ENCODE assay signal across 8 mouse cellular contexts in the genomic region with DNA sequence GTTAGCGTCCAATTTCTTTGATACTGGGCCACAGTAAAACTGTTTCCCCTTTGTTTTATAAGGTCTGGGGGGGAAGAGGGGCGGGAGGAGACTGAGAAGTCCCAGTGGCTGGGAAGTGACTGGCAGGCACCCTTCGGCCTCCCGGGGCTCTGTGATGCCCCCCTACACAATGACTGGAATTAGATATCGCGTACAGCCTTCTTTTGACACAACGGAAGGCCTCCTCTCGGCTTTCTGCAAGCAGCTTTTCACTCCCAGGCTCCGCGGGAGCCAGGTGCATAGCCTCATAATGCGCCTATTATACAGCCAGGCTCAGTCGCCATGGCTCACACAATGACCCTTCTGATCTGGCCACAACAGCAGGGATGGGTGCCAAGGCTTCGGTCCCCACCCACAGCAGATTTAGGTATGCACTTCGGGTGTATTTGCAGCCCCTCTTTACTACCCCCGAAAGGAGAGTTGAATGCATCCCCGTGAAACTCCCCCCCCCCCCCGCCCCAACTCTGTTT. TPM values are rescaled to one million over a fixed set of nuclear protein-coding genes. Genes with fewer than 3 reads are reported as not detected.
DNase-seq lines count a peak whose midpoint lies in the region; ATAC-seq lines count a peak whose summit lies in the region.

No protein-coding gene starts in this region.

- H3K4me1 ChIP-seq in heart, embryonic 15.5 days (replicated peaks): peaks cover 27% of the 10 kb centered on the region

- H3K4me2 ChIP-seq in heart, embryonic 15.5 days: peak overlapping the region; percentile 83

- DNase-seq in heart, postnatal 36 days: no peak
- peak; percentile 57 for DNase-seq in embryo, embryonic 10 days (ENCODE audit: low spot score)
- DNase-seq in heart, postnatal 4 days: peak; percentile 23
- DNase-seq in left cerebral cortex, postnatal 25 days (ENCODE audit: low spot score in 2 of 2): peak; percentile 47 to 60
- peak; percentile 21 for DNase-seq in naive thymus-derived CD4-positive, alpha-beta T cell, adult 2 months (ENCODE audit: low read depth)
- no peak for DNase-seq in urinary bladder, adult 2 months (ENCODE audit: low spot score)
- no peak for DNase-seq in adrenal gland, postnatal 4 days (ENCODE audit: low spot score in 2 of 2)

- no peaks in the 10 kb centered on the region for H3K9me3 ChIP-seq in heart, embryonic 15.5 days (replicated peaks)

- ATAC-seq in heart, embryonic 15.5 days (replicated peaks; ENCODE audit: insufficient number of reproducible peaks, insufficient read depth, low FRiP score, low read depth): 0 out of 2 replicates have a peak, but pooled peaks have one; percentile 32

- no peaks in the 10 kb centered on the region for H3K36me3 ChIP-seq in heart, embryonic 15.5 days

- 3% methylated on average over 16 of the region's 17 CpGs for WGBS in heart, embryonic 15.5 days

- peak overlapping the region; percentile 18; the same call in 1 of the 2 replicates for H3K27ac ChIP-seq in heart, embryonic 15.5 days

- intact Hi-C loops in heart, postnatal 36 days (cut with DNase I): no loop called here
- intact Hi-C loops in left cerebral cortex, postnatal 25 days (cut with DNase I): loop anchor here (2.0 kb wide), 1 partner anchor 83 kb away; no protein-coding TSS in a partner anchor

- H3K9ac ChIP-seq in heart, embryonic 15.5 days: peak overlapping the region; percentile 38

- H3K4me3 ChIP-seq in heart, embryonic 15.5 days: peak overlapping the region; percentile 50

- peaks cover 2% of the 10 kb centered on the region; the same call in 1 of the 2 replicates for H3K27me3 ChIP-seq in heart, embryonic 15.5 days

RNA-seq across cellular contexts. Expression of gene Gm5148, which starts 0.6 kb away (rescaled TPM):
- 3.0 and 3.2 TPM in 2 replicates for polyA plus RNA-seq in heart, embryonic 15.5 days (2015; fragmentation: Nextera tagmentation; extraction: Ambion mirVana)
- under 1 TPM in 1 of 2 experiments, not detected in 1; 0.16 TPM for total RNA-seq in heart, postnatal 36 days (2021)
- total RNA-seq in heart, postnatal 4 days (2021): under 1 TPM; 0.25 to 0.43 TPM
- 1 to 10 TPM; 3.3 to 3.4 TPM for total RNA-seq in left cerebral cortex, postnatal 25 days (2021)
- polyA plus RNA-seq in urinary bladder, adult 2 months (2012; rRNA removed): 5.0 and 6.5 TPM in 2 replicates
- total RNA-seq in adrenal gland, postnatal 4 days (2021): 1 to 10 TPM in 1 of 2 experiments, under 1 TPM in 1; 0.40 to 1.1 TPM

Comparison
In these comparisons a context has a peak if more than half of its experiments do, and no peak if none do; other contexts are left out.
1. DNase-seq: peak in embryo, embryonic 10 days (single experiment), heart, postnatal 4 days (single experiment), left cerebral cortex, postnatal 25 days (2 of 2) and naive thymus-derived CD4-positive, alpha-beta T cell, adult 2 months (single experiment); none in heart, postnatal 36 days (0 of 2), urinary bladder, adult 2 months (single experiment) and adrenal gland, postnatal 4 days (0 of 2).